Mouse (Mus musculus) embryonic fibroblast, embryonic 13.5 days (primary cell): ENCODE results near the gene Pdcd5. TPM values are rescaled to one million over a fixed set of nuclear protein-coding genes. Genes with fewer than 3 reads are reported as not detected.
A peak's percentile ranks its signal among the peaks of the same experiment; 100 is the strongest.

ENCODE experiments used
- H3K27ac ChIP-seq: 2 replicates; pipeline ENCODE4 v1.5.1; 2012; ENCODE audit warnings: low read length, control low read depth, inconsistent platforms; ENCODE audit not compliant: insufficient read depth
- H3K4me1 ChIP-seq: 2 replicates; pipeline ENCODE4 v1.6.1; 2011; ENCODE audit warnings: low read length; ENCODE audit not compliant: control insufficient read depth, insufficient read depth
- H3K4me3 ChIP-seq: 2 replicates; pipeline ENCODE4 v1.5.1; 2011; ENCODE audit warnings: mild to moderate bottlenecking, control low read depth, low read length; ENCODE audit not compliant: insufficient read depth
- CTCF ChIP-seq: IDR thresholded peaks from 2 replicates; pipeline ENCODE4 v1.5.1; 2011; ENCODE audit warnings: mild to moderate bottlenecking, control low read depth, low read length, moderate library complexity, borderline replicate concordance; ENCODE audit not compliant: insufficient read depth
- POLR2A ChIP-seq: IDR thresholded peaks from 2 replicates; pipeline ENCODE4 v1.6.1; 2011; ENCODE audit warnings: low read depth, mild to moderate bottlenecking, control low read depth, low read length, moderate library complexity
- polyA plus RNA-seq: library from polyadenylated mRNA; stranded (reverse); fragments of >200 nt; gene quantifications from 2 replicates; pipeline ENCODE4 v1.2.4, GENCODE M21; 2011; ENCODE audit warnings: low read depth; ENCODE audit not compliant: missing spikeins, insufficient read length

The Pdcd5 gene
- 109 and 118 TPM in 2 replicates for polyA plus RNA-seq

- Histone ChIP-seq H3K27ac (no peak within 1 kb of the TSS), H3K4me3 (peak within 1 kb of the TSS; percentile 86), H3K4me1 (no peaks in the 10 kb centered on the region)
- peak; percentile 58 for TF ChIP-seq POLR2A
- no peak for TF ChIP-seq CTCF
Observed at GRCm38 (mm10) chr7:35647101-35647698, at the start of gene Pdcd5. Gene Pdcd5 (minus strand): TSS chr7:35647521.

- Histone ChIP-seq H3K27ac (no peak overlapping the region), H3K4me3 (no peak overlapping the region), H3K4me1 (no peaks in the 10 kb centered on the region)
- no peak for TF ChIP-seq CTCF
- no peak for TF ChIP-seq POLR2A
Observed at GRCm38 (mm10) chr7:35692641-35693040, 45.3 kb upstream of the Pdcd5 start.

DNA sequence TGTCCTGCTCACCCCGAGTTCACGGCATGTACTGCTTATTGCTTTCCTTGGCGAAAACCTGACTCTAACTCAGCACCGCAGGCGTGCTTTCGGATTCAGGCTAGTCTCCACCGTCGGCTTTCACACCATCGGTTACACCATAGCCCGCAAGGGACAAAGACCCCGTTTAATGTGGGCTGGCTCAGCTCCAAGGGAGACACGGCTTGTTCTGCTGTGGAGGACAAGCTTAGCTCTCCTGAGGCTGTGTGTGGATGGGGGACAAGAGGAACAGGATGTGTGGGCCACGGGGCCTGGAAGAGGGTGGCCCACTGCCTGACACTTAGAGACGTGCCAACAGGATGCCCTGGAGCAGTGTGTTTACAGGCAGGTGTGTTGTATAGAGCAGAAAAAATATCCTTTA is 44.8 kb upstream of the Pdcd5 start:
- H3K27ac ChIP-seq: no peak overlapping the region
- H3K4me1 ChIP-seq: no peaks in the 10 kb centered on the region
- H3K4me3 ChIP-seq: no peak overlapping the region
- TF ChIP-seq POLR2A: no peak
- TF ChIP-seq CTCF: no peak

GRCm38 (mm10) chr7:35688781-35689349 is 41.5 kb upstream of the Pdcd5 start:
- TF ChIP-seq CTCF (no peak), POLR2A (no peak)
- Histone ChIP-seq H3K4me3 (no peak overlapping the region), H3K27ac (no peak overlapping the region), H3K4me1 (no peaks in the 10 kb centered on the region)

DNA sequence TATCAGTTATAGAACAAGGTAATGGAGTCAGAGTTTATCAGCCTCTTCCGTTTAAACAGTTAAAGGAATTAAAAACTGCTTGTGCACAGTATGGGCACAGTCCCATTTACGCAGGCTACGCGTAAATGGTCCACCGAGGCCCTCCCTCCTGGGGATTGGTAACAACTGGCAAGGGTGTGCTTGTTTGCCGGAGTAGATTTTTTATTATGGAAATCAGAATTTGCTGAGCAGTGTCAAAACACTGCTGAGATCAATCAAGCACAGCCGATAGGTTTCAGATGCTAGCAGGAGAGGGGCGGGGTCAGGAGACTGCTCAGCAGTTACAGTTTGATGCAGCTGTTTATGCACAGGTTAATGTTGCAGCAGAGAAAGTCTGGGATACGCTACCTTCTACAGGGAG is 41.0 kb upstream of the Pdcd5 start:
- H3K27ac ChIP-seq: no peak overlapping the region
- no peaks in the 10 kb centered on the region for H3K4me1 ChIP-seq
- TF ChIP-seq CTCF (no peak), POLR2A (no peak)
- H3K4me3 ChIP-seq: no peak overlapping the region

DNA sequence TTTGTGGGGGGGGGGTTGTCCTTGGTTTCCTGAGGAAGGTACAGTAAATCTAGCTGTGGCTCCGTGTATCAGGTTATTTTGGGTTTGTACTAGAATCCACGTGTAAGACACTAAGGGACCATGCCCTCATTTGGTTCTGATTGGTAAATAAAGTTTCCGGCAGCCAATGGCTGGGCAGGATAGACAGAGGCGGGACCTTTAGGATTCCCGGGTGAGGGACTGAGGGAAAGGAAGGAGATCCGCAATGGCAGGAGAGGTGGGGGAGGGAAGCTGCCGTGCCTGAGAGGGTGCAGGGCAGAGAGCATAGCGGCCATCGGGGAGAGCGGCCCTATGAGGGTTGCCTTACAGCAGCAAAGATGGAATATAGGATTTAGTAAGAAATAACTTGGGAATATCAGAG is 39.9 kb upstream of the Pdcd5 start:
- no peaks in the 10 kb centered on the region for H3K4me1 ChIP-seq
- TF ChIP-seq CTCF: no peak
- TF ChIP-seq POLR2A: no peak
- no peak overlapping the region for H3K27ac ChIP-seq
- no peak overlapping the region for H3K4me3 ChIP-seq

DNA sequence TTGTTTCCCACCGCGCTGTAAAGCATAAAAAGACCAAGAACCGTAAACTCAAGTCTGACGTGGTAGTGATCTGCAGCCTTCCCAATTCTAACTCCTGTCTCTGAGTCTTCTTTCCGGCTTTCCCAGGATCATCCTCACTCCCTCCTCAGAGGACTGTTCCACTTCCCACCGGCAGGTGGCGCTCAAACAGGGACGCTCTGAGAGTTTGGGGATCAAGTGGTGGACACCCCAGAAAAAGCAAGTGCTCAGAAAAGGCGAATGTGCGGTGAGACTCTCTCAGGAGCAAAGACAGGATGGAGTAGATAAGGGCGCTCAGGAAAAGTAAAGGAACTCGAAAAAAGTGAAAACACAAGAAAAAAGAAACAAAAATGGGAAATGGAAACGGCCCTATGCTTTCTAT is 39.4 kb upstream of the Pdcd5 start:
- Histone ChIP-seq H3K4me3 (no peak overlapping the region), H3K27ac (no peak overlapping the region), H3K4me1 (no peaks in the 10 kb centered on the region)
- TF ChIP-seq POLR2A (no peak), CTCF (peak; percentile 82; the same call in 1 of the 2 replicates)

- no peak overlapping the region for H3K27ac ChIP-seq
- no peak for TF ChIP-seq CTCF
- no peak for TF ChIP-seq POLR2A
- no peaks in the 10 kb centered on the region for H3K4me1 ChIP-seq
- no peak overlapping the region for H3K4me3 ChIP-seq
Observed at GRCm38 (mm10) chr7:35686216-35686615, 38.9 kb upstream of the Pdcd5 start.

GRCm38 (mm10) chr7:35683409-35684122 is 36.2 kb upstream of the Pdcd5 start:
- Histone ChIP-seq H3K4me1 (no peaks in the 10 kb centered on the region), H3K27ac (no peak overlapping the region), H3K4me3 (no peak overlapping the region)
- TF ChIP-seq CTCF (no peak), POLR2A (no peak)

DNA sequence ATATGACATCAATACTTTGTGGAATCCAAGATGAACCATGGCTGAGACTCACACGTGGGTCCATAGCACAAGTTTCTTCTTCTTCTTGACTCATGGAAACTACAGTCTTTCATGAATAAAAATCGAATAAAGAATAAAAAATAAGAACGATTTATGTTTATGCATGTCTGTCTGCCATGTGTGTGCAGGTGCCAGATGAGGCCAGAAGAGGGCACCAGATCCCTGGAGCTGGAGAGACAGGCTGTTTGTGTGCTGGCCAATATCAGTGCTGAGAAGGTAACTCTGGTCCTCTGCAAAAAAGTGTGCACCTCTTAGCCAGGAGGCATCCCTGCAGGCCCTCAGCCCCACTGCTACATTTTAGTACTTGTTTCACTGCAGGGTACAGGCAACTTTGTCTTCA is 34.2 kb upstream of the Pdcd5 start:
- TF ChIP-seq POLR2A (no peak), CTCF (peak; percentile 49; the same call in 1 of the 2 replicates)
- Histone ChIP-seq H3K4me3 (no peak overlapping the region), H3K4me1 (no peaks in the 10 kb centered on the region), H3K27ac (no peak overlapping the region)
